Mouse (Mus musculus) left cerebral cortex, adult 9 months (tissue): Measurements from ENCODE around the gene Prkcq.

Source experiments
- DNase-seq, 2 experiments: peaks; one replicate each; pipeline ENCODE4 v3.0.0; 2022; ENCODE audit warnings: low spot score in 2 of 2

The Prkcq gene

GRCm38 (mm10) chr2:11186586-11186985 is 14.7 kb downstream of the Prkcq start:
- DNase-seq: no peak

GRCm38 (mm10) chr2:11187166-11187565 is 15.3 kb downstream of the Prkcq start:
- DNase-seq: no peak

GRCm38 (mm10) chr2:11188279-11188678 is 16.4 kb downstream of the Prkcq start:
- no peak for DNase-seq

GRCm38 (mm10) chr2:11189150-11189767 is 17.4 kb downstream of the Prkcq start:
- DNase-seq: no peak

GRCm38 (mm10) chr2:11192281-11193098 is 20.6 kb downstream of the Prkcq start:
- no peak for DNase-seq

- DNase-seq: no peak
These were observed 21.3 kb downstream of the Prkcq start for GRCm38 (mm10) chr2:11193099-11193618.

- no peak for DNase-seq
These were observed 22.9 kb downstream of the Prkcq start for GRCm38 (mm10) chr2:11194732-11195340.

- DNase-seq: no peak
These were observed 24.2 kb downstream of the Prkcq start for GRCm38 (mm10) chr2:11196071-11196470.

- no peak for DNase-seq
These were observed 25.1 kb downstream of the Prkcq start for GRCm38 (mm10) chr2:11196952-11197559.

- DNase-seq: no peak
These were observed 27.7 kb downstream of the Prkcq start for GRCm38 (mm10) chr2:11199624-11200023.

GRCm38 (mm10) chr2:11202841-11203240 is 30.9 kb downstream of the Prkcq start:
- DNase-seq: no peak

GRCm38 (mm10) chr2:11203261-11203660 is 31.4 kb downstream of the Prkcq start:
- no peak for DNase-seq

GRCm38 (mm10) chr2:11204232-11204631 is 32.3 kb downstream of the Prkcq start:
- DNase-seq: no peak

- no peak for DNase-seq
These were observed 33.1 kb downstream of the Prkcq start for GRCm38 (mm10) chr2:11204961-11205360.

- DNase-seq: no peak
These were observed 33.8 kb downstream of the Prkcq start for GRCm38 (mm10) chr2:11205720-11206119.

GRCm38 (mm10) chr2:11208263-11208662 is 36.4 kb downstream of the Prkcq start:
- no peak for DNase-seq

GRCm38 (mm10) chr2:11209335-11209734 is 37.4 kb downstream of the Prkcq start:
- DNase-seq: no peak

GRCm38 (mm10) chr2:11210241-11210916 is 38.5 kb downstream of the Prkcq start:
- no peak for DNase-seq

- DNase-seq: no peak
These were observed 40.2 kb downstream of the Prkcq start for GRCm38 (mm10) chr2:11211961-11212562.

- no peak for DNase-seq
These were observed 44.5 kb downstream of the Prkcq start for GRCm38 (mm10) chr2:11216421-11216820.

- no peak for DNase-seq
These were observed 44.9 kb downstream of the Prkcq start for GRCm38 (mm10) chr2:11216847-11217246.
